Mouse (Mus musculus) B cell, adult 2 months (primary cell): ENCODE measurements around the gene Fmnl1.
A peak's percentile ranks its signal among the peaks of the same experiment; 100 is the strongest.

Experiments used
- DNase-seq, 2 experiments: peaks; one replicate each; pipeline ENCODE4 v3.0.0; 2022

Fmnl1 gene

DNA sequence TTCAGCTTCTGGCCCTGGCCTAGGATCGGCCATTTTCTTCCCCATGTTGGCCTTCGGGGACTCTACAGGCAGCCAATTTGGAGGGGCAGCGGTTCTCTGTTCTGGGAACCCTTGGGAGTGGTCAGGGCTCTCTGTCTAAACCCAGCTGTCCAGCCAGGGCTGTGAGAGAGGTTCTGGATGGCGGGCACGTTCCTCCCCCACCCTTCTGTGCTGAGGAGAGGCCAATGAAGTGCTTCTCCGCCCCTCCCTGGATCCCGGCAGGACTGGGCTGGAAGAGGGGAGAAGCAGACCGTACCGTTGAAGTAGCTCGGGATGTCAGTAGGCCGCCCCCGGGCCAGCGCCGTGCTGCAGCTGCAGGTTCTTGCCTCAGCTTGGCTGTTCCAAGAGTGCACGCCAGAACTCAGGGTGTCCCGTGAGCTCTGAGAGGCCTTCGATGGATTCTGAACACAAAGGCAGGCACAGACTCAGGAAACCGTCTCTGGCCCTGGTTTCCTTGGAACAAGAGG lies 53.1 kb downstream of the Fmnl1 start:
- no peak for DNase-seq

DNA sequence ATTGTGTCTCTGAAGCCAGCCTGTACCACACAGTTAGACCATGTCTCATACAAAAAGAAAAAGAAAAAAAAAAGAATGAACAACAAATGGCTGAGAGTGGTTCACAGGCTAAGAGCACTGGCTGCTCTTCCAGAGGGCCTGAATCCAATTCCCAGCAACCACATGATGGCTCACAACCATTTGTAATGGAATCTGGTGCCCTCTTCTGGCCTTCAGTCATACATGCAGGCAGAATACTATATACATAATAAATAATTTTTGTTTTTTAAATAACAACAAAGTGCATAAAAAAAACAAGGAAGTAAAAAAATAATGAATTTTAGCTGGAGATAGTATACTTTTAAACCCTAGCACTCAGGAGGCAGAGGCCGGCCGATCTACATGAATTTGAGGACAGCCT lies 58.7 kb downstream of the Fmnl1 start:
- no peak for DNase-seq

DNA sequence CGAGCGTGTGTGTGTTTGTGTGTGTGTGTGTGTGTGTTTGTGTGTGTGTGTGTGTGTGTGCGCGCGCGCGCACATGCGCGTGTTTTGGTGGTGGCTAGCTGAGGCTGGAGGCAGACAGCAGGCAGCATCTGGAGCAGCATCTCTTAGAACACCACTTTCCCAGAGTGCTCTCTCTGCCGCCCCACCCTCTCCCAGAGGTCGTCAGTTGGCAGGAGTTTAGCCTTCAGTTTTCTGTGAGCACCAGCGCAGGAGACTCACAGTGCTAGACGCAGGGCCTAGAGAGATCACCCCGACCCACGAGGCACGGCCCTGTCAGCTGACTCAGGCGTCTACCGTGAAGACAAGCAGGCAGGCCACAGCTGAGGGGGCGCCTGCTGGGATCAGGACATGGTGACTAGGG lies 59.7 kb downstream of the Fmnl1 start:
- no peak for DNase-seq

DNA sequence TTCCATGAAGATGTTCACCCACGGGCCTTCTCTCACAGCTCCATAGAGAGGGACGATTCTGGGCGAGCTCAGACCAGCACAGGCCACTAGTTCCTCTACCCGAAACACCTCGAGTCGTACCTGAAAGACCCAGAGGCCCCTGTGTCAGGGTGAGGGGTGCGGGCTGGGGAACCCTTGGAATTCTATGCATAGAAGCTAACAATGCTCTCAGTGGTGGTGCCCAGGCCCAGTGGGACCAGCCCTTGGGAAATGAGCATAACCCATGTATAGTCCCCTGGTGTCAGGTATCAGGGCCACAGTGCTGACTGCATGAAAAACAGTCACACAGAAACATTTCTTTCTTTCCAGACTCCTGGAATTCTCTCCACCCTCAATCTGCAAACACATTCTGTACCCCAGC lies 60.5 kb downstream of the Fmnl1 start:
- DNase-seq, result no peak

DNA sequence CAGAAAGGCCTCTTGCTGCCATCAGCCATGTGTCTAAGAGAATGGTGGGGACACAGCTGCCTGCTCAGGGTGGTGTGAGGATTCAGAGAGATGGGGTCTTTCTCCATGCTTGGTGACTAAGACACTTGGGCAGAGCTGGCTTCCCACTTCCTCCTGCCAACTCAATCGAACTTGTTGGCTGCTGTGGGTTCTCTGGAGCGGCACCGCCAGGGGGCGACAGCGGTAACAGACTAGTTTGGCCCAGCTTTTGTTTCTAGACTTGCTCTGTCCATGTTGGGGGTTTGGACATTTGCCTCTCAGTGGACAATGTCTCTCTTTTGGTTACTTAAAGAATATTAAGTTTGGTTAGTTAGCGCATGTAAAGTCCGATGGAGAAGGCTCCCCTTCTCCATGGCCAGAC lies 62.1 kb downstream of the Fmnl1 start:
- peak; percentile 89 for DNase-seq

DNA sequence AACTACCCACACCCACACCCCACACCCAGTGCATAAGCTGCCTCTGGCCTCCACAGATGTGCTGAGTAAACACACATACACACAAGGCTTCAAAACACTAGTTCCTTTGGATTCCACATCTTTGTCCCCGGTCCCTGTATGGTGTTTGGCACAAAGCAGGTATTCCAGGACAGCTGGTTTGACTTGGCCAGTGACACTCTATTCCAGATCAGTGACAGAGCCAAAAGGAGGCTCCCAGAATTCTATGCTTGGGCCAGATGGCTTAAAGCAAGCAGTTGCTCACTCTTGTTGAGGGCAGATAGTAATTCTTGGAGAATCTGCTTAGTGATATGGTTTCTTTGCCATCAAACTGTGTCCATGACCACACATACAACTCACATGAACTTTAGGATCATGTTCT lies 63.5 kb downstream of the Fmnl1 start:
- no peak for DNase-seq

DNA sequence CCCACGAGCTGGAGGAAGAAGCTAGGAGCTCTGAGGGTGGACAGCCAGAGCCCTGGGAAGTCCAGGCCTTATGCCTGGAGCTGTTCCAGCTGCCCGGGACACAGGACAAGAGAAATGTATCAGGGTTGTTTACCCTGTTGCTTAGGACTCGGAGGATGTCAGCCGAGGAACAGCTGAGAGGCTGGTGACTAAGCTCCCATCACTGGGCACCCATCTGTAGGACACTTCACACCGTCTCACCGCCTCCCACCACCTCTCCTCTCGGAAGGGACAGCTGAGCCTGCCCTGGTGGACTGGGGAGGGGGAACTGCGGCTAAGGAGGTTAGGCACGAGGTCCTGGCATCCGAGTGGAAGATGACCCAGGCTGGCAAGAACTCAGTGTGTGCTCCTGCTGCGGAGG lies 64.8 kb downstream of the Fmnl1 start:
- no peak for DNase-seq

DNA sequence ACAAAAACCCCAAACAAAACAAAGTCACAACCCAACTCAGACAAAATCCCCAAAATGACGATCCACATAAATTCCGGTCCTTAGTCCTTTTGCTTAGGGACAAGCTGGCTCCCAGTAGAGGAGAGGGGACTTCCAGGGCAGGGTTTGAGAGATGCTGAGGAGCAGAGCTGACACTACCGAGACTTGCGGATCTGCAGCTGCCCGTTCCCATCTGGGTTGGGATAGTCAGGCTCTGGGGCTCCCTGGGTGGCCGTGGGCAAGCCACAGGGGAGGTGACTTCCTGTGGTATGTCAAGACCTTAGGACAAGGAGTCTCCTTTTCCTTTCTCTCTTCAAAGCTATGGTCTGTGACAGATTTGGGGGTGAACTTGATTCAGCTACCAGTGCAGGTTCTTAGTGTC lies 65.5 kb downstream of the Fmnl1 start:
- DNase-seq, result no peak

DNA sequence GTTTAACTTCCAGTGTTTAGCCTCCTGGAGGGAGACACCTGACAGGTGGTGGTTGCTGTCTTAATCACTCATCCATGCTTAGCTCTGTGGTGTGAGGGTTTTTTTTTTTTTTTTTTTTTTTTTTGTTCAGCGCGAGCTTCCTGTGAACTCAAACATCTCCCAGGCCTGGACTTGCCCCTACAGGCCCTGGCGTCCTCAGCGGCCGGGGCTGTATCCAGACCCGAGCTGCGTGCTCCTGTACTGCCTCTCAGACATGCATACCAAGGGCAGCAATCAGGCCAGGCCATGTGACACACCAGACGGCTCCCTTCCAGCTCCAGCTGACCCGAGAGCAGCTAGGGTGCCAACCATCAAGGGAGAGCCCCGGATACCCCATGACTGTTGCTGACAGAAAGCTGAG lies 66.0 kb downstream of the Fmnl1 start:
- no peak for DNase-seq

DNA sequence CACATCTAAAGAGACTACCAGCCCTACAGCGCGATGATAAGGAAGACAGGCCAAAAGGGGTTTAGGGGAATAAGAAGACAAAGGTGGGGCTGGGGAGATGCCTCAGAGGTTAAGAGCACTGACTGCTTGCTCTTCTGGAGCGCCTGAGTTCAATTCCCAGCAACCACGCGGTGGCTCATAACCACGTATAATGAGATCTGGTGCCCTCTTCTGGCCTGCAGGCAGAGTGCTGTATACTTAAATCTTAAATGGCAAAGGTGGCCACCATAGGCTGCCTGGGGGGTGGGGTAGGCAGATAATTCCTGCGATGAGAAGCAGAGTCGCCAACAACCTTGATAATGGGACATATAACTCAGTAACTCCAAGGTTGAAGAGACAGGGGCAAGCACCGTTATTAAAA lies 66.8 kb downstream of the Fmnl1 start:
- peak; percentile 32 to 37 for DNase-seq

DNA sequence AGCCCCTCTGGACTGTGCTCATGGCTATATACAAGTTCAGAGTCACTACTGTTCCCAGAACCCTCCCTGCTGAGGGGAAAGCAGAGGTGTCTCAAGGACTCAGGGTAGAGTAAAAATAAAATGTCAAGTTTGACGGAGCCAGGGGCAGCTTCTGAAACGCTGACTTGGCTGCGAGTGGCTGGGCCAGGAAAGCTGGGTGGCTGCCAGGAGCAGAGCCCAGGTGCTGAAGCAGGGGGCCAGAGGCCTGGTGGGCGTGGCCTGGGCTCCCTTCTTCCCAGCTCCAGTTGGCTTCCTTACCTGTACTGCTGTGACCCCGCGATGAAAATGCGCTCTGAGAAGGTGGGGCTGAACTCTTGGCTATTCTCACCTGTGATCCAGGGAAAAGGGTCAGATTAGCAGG lies 69.8 kb downstream of the Fmnl1 start:
- DNase-seq, result no peak

DNA sequence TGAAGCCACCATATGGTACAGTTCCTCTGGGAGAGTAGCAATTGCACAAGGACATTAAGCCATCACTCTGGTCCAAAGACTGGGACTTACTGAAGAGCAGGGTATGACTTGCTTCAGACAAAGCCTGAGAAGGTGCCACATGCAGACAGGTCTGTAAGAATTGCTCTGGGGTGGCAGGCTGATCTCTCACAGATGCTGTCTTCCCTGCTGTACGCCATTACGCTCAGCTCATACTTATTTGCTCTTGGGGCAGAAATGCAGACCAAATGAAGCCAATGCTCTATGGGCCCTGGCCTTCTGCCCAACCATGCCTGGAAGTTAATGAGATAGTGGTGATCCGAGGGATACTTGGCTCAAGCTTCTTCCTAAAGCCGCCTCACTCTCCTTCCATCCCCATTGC lies 73.9 kb downstream of the Fmnl1 start:
- no peak for DNase-seq

DNA sequence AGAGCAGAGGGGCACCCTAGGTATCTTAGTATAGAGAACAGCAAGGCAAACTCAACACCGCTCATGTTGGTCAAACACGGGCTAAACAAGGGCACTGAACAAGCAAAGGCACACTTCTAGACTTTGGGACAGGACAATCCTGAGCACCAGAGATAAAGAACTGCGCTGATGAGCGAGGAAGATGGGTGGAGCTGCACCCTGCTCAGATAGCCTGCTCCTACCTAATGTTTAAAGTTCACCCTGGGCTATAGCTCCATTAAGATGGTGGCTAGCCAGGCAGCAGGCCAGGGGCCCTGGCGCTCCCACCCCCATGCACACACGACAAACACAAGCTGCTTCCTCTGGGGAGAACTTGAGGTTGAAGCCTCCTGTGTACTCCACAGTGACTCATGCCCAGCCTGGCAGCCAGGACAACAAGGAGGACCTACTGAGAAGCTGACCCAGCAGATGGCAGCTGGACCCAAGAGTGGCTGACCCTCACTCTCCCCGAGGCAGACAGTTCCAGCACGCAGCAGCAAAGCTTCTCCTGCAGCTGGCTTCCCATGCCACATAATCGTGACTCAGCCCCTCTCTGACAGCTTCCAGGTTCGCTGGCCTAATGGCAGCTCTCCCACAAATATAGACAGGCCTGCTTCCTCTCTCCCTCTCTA lies 75.3 kb downstream of the Fmnl1 start:
- DNase-seq, result no peak

DNA sequence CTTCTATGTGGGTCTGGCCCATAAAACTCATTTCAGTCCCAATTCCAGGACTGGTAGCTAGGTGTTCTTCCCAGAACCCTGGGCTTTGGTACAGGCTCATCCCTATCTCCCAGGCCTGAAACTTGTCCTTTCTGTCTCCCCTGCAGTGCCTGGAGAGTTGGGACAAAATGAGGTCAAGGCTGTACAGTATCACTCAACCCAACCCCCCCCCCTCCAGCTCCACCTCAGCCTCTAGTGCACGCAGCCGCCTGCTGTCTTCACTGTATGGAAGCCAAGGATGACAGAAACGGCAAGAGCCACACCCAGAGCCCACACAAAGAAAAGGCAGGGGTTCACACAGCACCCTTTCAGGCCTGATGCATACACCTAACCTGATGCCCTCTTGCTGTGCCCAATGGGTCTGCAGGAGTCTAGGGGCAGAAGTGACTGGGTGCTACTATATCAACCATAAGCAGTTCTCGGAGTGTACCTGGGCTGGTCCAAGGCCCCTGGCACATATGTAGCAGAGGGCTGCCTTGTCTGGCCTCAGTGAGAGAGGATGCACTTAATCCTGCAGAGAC lies 75.9 kb downstream of the Fmnl1 start:
- DNase-seq, result no peak

DNA sequence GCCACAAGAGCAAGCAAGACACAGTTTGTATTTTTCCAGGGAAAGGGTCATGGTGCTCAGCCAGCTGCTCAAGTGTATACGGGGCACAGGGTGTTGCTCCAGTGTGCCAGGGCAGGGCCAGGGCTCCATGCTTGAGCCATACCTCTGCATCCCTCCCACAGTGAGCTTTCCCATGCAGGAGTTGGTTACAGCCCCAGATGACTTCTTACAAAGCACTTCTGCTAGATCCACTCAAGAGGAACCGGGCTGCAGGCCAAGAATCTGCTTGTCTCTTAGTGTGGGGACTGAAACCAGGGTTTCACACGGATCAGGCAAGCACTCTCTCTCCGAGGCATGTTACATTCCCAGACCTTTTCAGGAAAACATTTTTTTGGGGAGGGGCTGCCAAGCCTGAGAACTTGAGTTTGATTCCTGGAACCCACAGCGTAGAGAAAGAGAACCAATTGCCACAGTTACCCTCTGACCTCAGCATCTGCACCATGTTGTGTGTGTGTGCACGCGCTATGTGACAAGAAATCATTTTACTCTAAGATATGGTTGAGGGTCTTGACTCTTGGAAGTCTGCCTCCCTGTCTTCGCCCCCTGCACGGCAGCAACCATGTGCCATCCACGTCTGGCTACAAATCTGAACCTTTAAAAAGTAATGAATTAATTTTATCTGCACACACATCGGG lies 76.7 kb downstream of the Fmnl1 start:
- DNase-seq, result peak in 1 of 2 experiments; percentile 31
